Mouse (Mus musculus): Measurements from ENCODE around the gene Tnik. TPM values are rescaled to one million over a fixed set of nuclear protein-coding genes. Genes with fewer than 3 reads are reported as not detected.
A peak's percentile ranks its signal among the peaks of the same experiment; 100 is the strongest.

Gene Tnik
- polyA plus RNA-seq, 1 experiment from 2014 or later = 10.3 TPM

- Histone ChIP-seq H3K27me3 (no peaks in the 10 kb centered on the region), H3K4me3 (no peak overlapping the region), H3K4me2 (no peak overlapping the region), H3K36me3 (no peaks in the 10 kb centered on the region), H3K9ac (no peak overlapping the region), H3K9me3 (replicated peaks) (no peaks in the 10 kb centered on the region), H3K27ac (no peak overlapping the region), H3K4me1 (replicated peaks) (peaks cover 15% of the 10 kb centered on the region)
- 89% methylated on average over 9 of the region's 9 CpGs for WGBS
- ATAC-seq (replicated peaks; ENCODE audit: insufficient number of reproducible peaks, insufficient read depth, low FRiP score, low read depth) = no peak
Measured at GRCm38 (mm10) chr3:28487418-28487817, 224.4 kb downstream of the Tnik start.

- Histone ChIP-seq H3K4me3 (no peak overlapping the region), H3K9me3 (replicated peaks) (no peaks in the 10 kb centered on the region), H3K36me3 (no peaks in the 10 kb centered on the region), H3K4me1 (replicated peaks) (no peaks in the 10 kb centered on the region), H3K4me2 (no peak overlapping the region), H3K9ac (no peak overlapping the region), H3K27me3 (no peaks in the 10 kb centered on the region), H3K27ac (no peak overlapping the region)
- WGBS = 62% methylated on average over 11 of the region's 11 CpGs
- no peak for ATAC-seq (replicated peaks; ENCODE audit: insufficient number of reproducible peaks, insufficient read depth, low FRiP score, low read depth)
Measured at GRCm38 (mm10) chr3:28491085-28492041, 228.3 kb downstream of the Tnik start.

- Histone ChIP-seq H3K9me3 (replicated peaks) (no peaks in the 10 kb centered on the region), H3K9ac (no peak overlapping the region), H3K4me1 (replicated peaks) (no peaks in the 10 kb centered on the region), H3K36me3 (no peaks in the 10 kb centered on the region), H3K27ac (no peak overlapping the region), H3K4me3 (no peak overlapping the region), H3K27me3 (no peaks in the 10 kb centered on the region), H3K4me2 (no peak overlapping the region)
- no peak for ATAC-seq (replicated peaks; ENCODE audit: insufficient number of reproducible peaks, insufficient read depth, low FRiP score, low read depth)
- WGBS = 79% methylated on average over 3 of the region's 3 CpGs
Measured at GRCm38 (mm10) chr3:28496806-28497502, 233.9 kb downstream of the Tnik start.

- Histone ChIP-seq H3K27me3 (no peaks in the 10 kb centered on the region), H3K36me3 (no peaks in the 10 kb centered on the region), H3K4me3 (no peak overlapping the region), H3K4me2 (no peak overlapping the region), H3K9ac (no peak overlapping the region), H3K27ac (no peak overlapping the region), H3K4me1 (replicated peaks) (no peaks in the 10 kb centered on the region), H3K9me3 (replicated peaks) (no peaks in the 10 kb centered on the region)
- ATAC-seq (replicated peaks; ENCODE audit: insufficient number of reproducible peaks, insufficient read depth, low FRiP score, low read depth) = no peak
- WGBS = 89% methylated on average over 3 of the region's 3 CpGs
Measured at GRCm38 (mm10) chr3:28497503-28497857, 234.5 kb downstream of the Tnik start.

- no peak overlapping the region for H3K4me2 ChIP-seq
- no peak for ATAC-seq (replicated peaks; ENCODE audit: insufficient number of reproducible peaks, insufficient read depth, low FRiP score, low read depth)
- WGBS = 79% methylated on average over 3 of the region's 3 CpGs
- H3K4me1 ChIP-seq (replicated peaks) = no peaks in the 10 kb centered on the region
- no peaks in the 10 kb centered on the region for H3K36me3 ChIP-seq
- H3K9ac ChIP-seq = no peak overlapping the region
- no peak overlapping the region for H3K4me3 ChIP-seq
- H3K27ac ChIP-seq = no peak overlapping the region
- no peaks in the 10 kb centered on the region for H3K27me3 ChIP-seq
- no peaks in the 10 kb centered on the region for H3K9me3 ChIP-seq (replicated peaks)
Measured at GRCm38 (mm10) chr3:28502697-28503096, 239.7 kb downstream of the Tnik start.

- H3K27ac ChIP-seq = no peak overlapping the region
- peaks cover 4% of the 10 kb centered on the region; the same call in 1 of the 2 replicates for H3K4me1 ChIP-seq (replicated peaks)
- no peak overlapping the region for H3K4me3 ChIP-seq
- H3K36me3 ChIP-seq = no peaks in the 10 kb centered on the region
- ATAC-seq (replicated peaks; ENCODE audit: insufficient number of reproducible peaks, insufficient read depth, low FRiP score, low read depth) = no peak
- H3K27me3 ChIP-seq = no peaks in the 10 kb centered on the region
- no peak overlapping the region for H3K9ac ChIP-seq
- 68% methylated on average over 6 of the region's 6 CpGs for WGBS
- H3K4me2 ChIP-seq = no peak overlapping the region
- H3K9me3 ChIP-seq (replicated peaks) = no peaks in the 10 kb centered on the region
Measured at GRCm38 (mm10) chr3:28509337-28509935, 246.4 kb downstream of the Tnik start.

- H3K9me3 ChIP-seq (replicated peaks) = no peaks in the 10 kb centered on the region
- 16% methylated on average over 6 of the region's 6 CpGs for WGBS
- no peaks in the 10 kb centered on the region for H3K27me3 ChIP-seq
- H3K4me1 ChIP-seq (replicated peaks) = peaks cover 17% of the 10 kb centered on the region
- ATAC-seq (replicated peaks; ENCODE audit: insufficient number of reproducible peaks, insufficient read depth, low FRiP score, low read depth) = peak; percentile 85
- H3K36me3 ChIP-seq = no peaks in the 10 kb centered on the region
- no peak overlapping the region for H3K4me3 ChIP-seq
- 0 out of 2 replicates have a peak overlapping the region, but pooled peaks have one; percentile 15 for H3K4me2 ChIP-seq
- H3K27ac ChIP-seq = peak overlapping the region; percentile 91
- 0 out of 2 replicates have a peak overlapping the region, but pooled peaks have one; percentile 21 for H3K9ac ChIP-seq
Measured at GRCm38 (mm10) chr3:28523004-28523482, 260.0 kb downstream of the Tnik start.

GRCm38 (mm10) chr3:28523541-28524165 is 260.6 kb downstream of the Tnik start:
- Histone ChIP-seq H3K9me3 (replicated peaks) (no peaks in the 10 kb centered on the region), H3K36me3 (no peaks in the 10 kb centered on the region), H3K4me3 (no peak overlapping the region), H3K9ac (no peak overlapping the region), H3K4me2 (0 out of 2 replicates have a peak overlapping the region, but pooled peaks have one; percentile 15), H3K27ac (peak overlapping the region; percentile 91), H3K27me3 (no peaks in the 10 kb centered on the region), H3K4me1 (replicated peaks) (peaks cover 17% of the 10 kb centered on the region)
- ATAC-seq (replicated peaks; ENCODE audit: insufficient number of reproducible peaks, insufficient read depth, low FRiP score, low read depth) = no peak
- WGBS = 24% methylated on average over 4 of the region's 4 CpGs

GRCm38 (mm10) chr3:28524562-28524961 is 261.5 kb downstream of the Tnik start:
- Histone ChIP-seq H3K27me3 (no peaks in the 10 kb centered on the region), H3K27ac (peak overlapping the region; percentile 91; the same call in 1 of the 2 replicates), H3K4me1 (replicated peaks) (peaks cover 17% of the 10 kb centered on the region), H3K9ac (no peak overlapping the region), H3K4me3 (no peak overlapping the region), H3K4me2 (no peak overlapping the region), H3K9me3 (replicated peaks) (no peaks in the 10 kb centered on the region), H3K36me3 (no peaks in the 10 kb centered on the region)
- 79% methylated on average over 3 of the region's 3 CpGs for WGBS
- ATAC-seq (replicated peaks; ENCODE audit: insufficient number of reproducible peaks, insufficient read depth, low FRiP score, low read depth) = no peak

- H3K4me3 ChIP-seq = no peak overlapping the region
- 60% methylated on average over 2 of the region's 2 CpGs for WGBS
- ATAC-seq (replicated peaks; ENCODE audit: insufficient number of reproducible peaks, insufficient read depth, low FRiP score, low read depth) = no peak
Measured at GRCm38 (mm10) chr3:28526671-28527070, 263.7 kb downstream of the Tnik start.

GRCm38 (mm10) chr3:28527231-28527630 is 264.2 kb downstream of the Tnik start:
- no peak for ATAC-seq (replicated peaks; ENCODE audit: insufficient number of reproducible peaks, insufficient read depth, low FRiP score, low read depth)
- no peak overlapping the region for H3K9ac ChIP-seq
- H3K4me3 ChIP-seq = no peak overlapping the region
- no peaks in the 10 kb centered on the region for H3K36me3 ChIP-seq
- no peaks in the 10 kb centered on the region for H3K9me3 ChIP-seq (replicated peaks)
- H3K27me3 ChIP-seq = no peaks in the 10 kb centered on the region
- H3K4me1 ChIP-seq (replicated peaks) = peaks cover 17% of the 10 kb centered on the region
- no peak overlapping the region for H3K4me2 ChIP-seq
- WGBS = 93% methylated on average over 4 of the region's 4 CpGs
- H3K27ac ChIP-seq = no peak overlapping the region

More at GRCm38 (mm10) chr3:28526671-28527070, 263.7 kb downstream of the Tnik start:
- H3K4me2 ChIP-seq = no peak overlapping the region
- no peaks in the 10 kb centered on the region for H3K9me3 ChIP-seq (replicated peaks)
- no peak overlapping the region for H3K27ac ChIP-seq
- no peak overlapping the region for H3K9ac ChIP-seq
- H3K4me1 ChIP-seq (replicated peaks) = peaks cover 17% of the 10 kb centered on the region
- H3K27me3 ChIP-seq = no peaks in the 10 kb centered on the region
- H3K36me3 ChIP-seq = no peaks in the 10 kb centered on the region
